ENCODE assay signal across 16 mouse cellular contexts in genomic region chr15:92087691-92088286, GRCm38 (mm10). TPM values are rescaled to one million over a fixed set of nuclear protein-coding genes. Genes with fewer than 3 reads are reported as not detected.
DNase-seq lines count a peak whose midpoint lies in the region; ATAC-seq and TF ChIP-seq lines count a peak whose summit lies in the region.
"Had no signal": no experiment of that assay in that cellular context is flagged by ENCODE, and none has a peak within 500 bp of the region (broad histone marks: within the 10 kb centered on the region; RNA-seq: fewer than 3 reads in every experiment).

No protein-coding gene starts in this region.

- no peak; the same call in 1 of the 2 replicates for ATAC-seq in forebrain, postnatal 0 days
- ATAC-seq in activated CD4-positive, CD25-positive, alpha-beta regulatory T cell, adult 4 months = no peak

- 40% methylated on average over 6 of the region's 6 CpGs for WGBS in kidney, adult 2 months
- WGBS in forebrain, postnatal 0 days = 17% methylated on average over 6 of the region's 6 CpGs

- no peak overlapping the region for H3K4me2 ChIP-seq in forebrain, postnatal 0 days (ENCODE audit: low read depth)
- H3K4me2 ChIP-seq: embryonic facial prominence, embryonic 15.5 days; heart, embryonic 12.5 days had no signal

- no peaks in the 10 kb centered on the region for H3K36me3 ChIP-seq in kidney, adult 2 months (ENCODE audit: control insufficient read depth, insufficient read depth, low read length)
- no peaks in the 10 kb centered on the region for H3K36me3 ChIP-seq in forebrain, postnatal 0 days (ENCODE audit: insufficient read depth)
- H3K36me3 ChIP-seq: embryonic facial prominence, embryonic 15.5 days; heart, embryonic 12.5 days had no signal

- no peak for TF ChIP-seq POLR2A in kidney, adult 2 months (IDR thresholded peaks at IDR 0.05; ENCODE audit: low read depth, low read length)

- H3K4me3 ChIP-seq in kidney, adult 2 months (ENCODE audit: insufficient read depth, low read depth, low read length) = no peak overlapping the region
- H3K4me3 ChIP-seq in forebrain, postnatal 0 days (ENCODE audit: low read depth, low read length) = no peak overlapping the region
- H3K4me3 ChIP-seq: embryonic facial prominence, embryonic 15.5 days; heart, embryonic 12.5 days; myocyte had no signal

- no peaks in the 10 kb centered on the region for H3K27me3 ChIP-seq in kidney, adult 2 months (replicated peaks; ENCODE audit: control insufficient read depth, insufficient read depth, low read length)
- H3K27me3 ChIP-seq in forebrain, postnatal 0 days (ENCODE audit: insufficient read depth, low read length) = no peaks in the 10 kb centered on the region
- H3K27me3 ChIP-seq: embryonic facial prominence, embryonic 15.5 days; heart, embryonic 12.5 days had no signal

- peak; percentile 19 for DNase-seq in kidney, adult 2 months
- no peak for DNase-seq in kidney, adult 18-20 months
- peak; percentile 11 for DNase-seq in forebrain, postnatal 0 days
- DNase-seq in kidney, postnatal 4 days = peak; percentile 16 to 38
- DNase-seq in retina, postnatal 1 day = peak; percentile 82
- DNase-seq in right cerebral cortex, postnatal 36 days (ENCODE audit: low spot score in 2 of 2) = no peak
- no peak for DNase-seq in urinary bladder, adult 2 months (ENCODE audit: low spot score)
- DNase-seq: adrenal gland, postnatal 10 days; lung, postnatal 10 days; right cerebral cortex, postnatal 14 days had no signal

- no peak overlapping the region for H3K9ac ChIP-seq in forebrain, postnatal 0 days
- H3K9ac ChIP-seq: embryonic facial prominence, embryonic 15.5 days; heart, embryonic 12.5 days had no signal

- no peak for TF ChIP-seq CTCF in kidney, adult 2 months (conservative IDR thresholded peaks at IDR 0.05; ENCODE audit: insufficient read depth, insufficient read length, low read depth, low read length)
- no peak for TF ChIP-seq CTCF in forebrain, postnatal 0 days (IDR thresholded peaks at IDR 0.05; ENCODE audit: low read depth)

- no peak overlapping the region for H3K27ac ChIP-seq in kidney, adult 2 months (ENCODE audit: insufficient read depth, low read depth, low read length)
- no peak overlapping the region for H3K27ac ChIP-seq in forebrain, postnatal 0 days (ENCODE audit: low read depth, low read length)
- H3K27ac ChIP-seq: embryonic facial prominence, embryonic 15.5 days had no signal

- H3K4me1 ChIP-seq in kidney, adult 2 months (ENCODE audit: control insufficient read depth, insufficient read depth, low read length) = no peaks in the 10 kb centered on the region
- no peaks in the 10 kb centered on the region for H3K4me1 ChIP-seq in forebrain, postnatal 0 days (ENCODE audit: insufficient read depth)
- H3K4me1 ChIP-seq: embryonic facial prominence, embryonic 15.5 days; heart, embryonic 12.5 days had no signal

- no peaks in the 10 kb centered on the region for H3K9me3 ChIP-seq in forebrain, postnatal 0 days (ENCODE audit: low read length)
- H3K9me3 ChIP-seq: embryonic facial prominence, embryonic 15.5 days; heart, embryonic 12.5 days had no signal

RNA-seq across cellular contexts. Expression of gene Cntn1, which starts 36.8 kb away (rescaled TPM):
- polyA plus RNA-seq in kidney, adult 2 months (2012; rRNA removed) = 1.4 and 2.1 TPM in 2 replicates
- 187 and 192 TPM in 2 replicates for total RNA-seq in forebrain, postnatal 0 days (2014; rRNA removed)
- polyA plus RNA-seq in forebrain, postnatal 0 days (2015; fragmentation: Nextera tagmentation; extraction: Ambion mirVana) = 83.8 and 112 TPM in 2 replicates
- polyA plus RNA-seq in activated CD4-positive, CD25-positive, alpha-beta regulatory T cell, adult 4 months (2017; shearing (Covaris generic)) = under 1 TPM in 1 of 2 experiments, not detected in 1; 0.29 TPM
- polyA plus RNA-seq in urinary bladder, adult 2 months (2012; rRNA removed) = 2.0 and 2.9 TPM in 2 replicates
- total RNA-seq: liver, adult 2 months had no signal
- polyA plus RNA-seq: C2C12; liver, adult 2 months had no signal

Comparison
In these comparisons a context has a peak if more than half of its experiments do, and no peak if none do; other contexts are left out.
1. DNase-seq: peak in kidney, adult 2 months (single experiment), forebrain, postnatal 0 days (single experiment), kidney, postnatal 4 days (2 of 2) and retina, postnatal 1 day (single experiment); none in kidney, adult 18-20 months (single experiment), right cerebral cortex, postnatal 36 days (0 of 2) and urinary bladder, adult 2 months (single experiment).
2. RNA of gene Cntn1, which starts 36.8 kb away (polyA plus RNA-seq): 83.8 to 112 TPM in forebrain, postnatal 0 days; 1.4 to 2.1 TPM in kidney, adult 2 months, 2.0 to 2.9 TPM in urinary bladder, adult 2 months and 0.29 TPM in activated CD4-positive, CD25-positive, alpha-beta regulatory T cell, adult 4 months; every median in the first group is over 10 times any median in the second.